Mouse (Mus musculus): Measurements from ENCODE around the gene Samd4.
"Not testable (repeated sequence)": the region's sequence is repeated elsewhere in the genome, so short reads cannot be mapped to it uniquely, and the experiment has no call there.

The Samd4 gene

DNA sequence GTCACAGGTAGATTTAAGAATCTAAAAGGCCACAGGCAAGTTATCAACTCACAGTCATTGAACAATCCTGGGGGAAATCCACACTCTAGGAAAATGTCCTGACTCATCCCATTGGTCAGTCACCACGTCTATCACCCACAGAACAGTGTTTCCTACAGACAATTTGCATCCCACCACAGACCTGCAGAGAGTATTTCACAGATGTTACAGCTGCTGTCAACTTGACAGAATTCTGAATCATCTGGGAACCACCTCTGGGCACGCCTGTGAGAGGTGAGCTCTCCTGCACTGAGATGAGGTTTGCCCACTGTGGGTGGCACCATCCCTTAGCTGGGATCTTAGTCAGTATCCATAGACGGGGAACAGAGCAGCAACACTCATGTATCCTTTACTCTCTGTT lies 224.8 kb downstream of the Samd4 start:
- no peak for DNase-seq (ENCODE audit: low read depth, low spot score)

DNA sequence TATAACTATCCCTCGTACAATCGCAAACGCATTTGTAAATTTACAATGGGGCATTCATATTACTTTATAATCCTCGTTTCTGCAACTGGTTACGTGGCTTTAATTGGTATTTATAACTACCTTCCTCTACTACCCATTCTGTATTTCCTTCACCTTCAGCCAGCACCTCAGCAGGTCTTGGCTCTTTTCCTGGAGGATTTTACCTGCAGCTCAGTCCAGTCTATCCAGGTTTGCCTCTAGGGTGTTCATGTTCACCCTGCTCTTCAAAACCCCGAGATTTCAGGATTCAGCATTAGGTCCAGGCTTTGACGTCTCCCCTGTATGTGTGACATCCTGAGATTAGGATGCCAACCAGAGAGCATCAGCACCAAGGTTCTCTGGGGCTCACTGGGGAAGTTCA lies 227.7 kb downstream of the Samd4 start:
- not testable (repeated sequence) for DNase-seq (ENCODE audit: low read depth, low spot score)

DNA sequence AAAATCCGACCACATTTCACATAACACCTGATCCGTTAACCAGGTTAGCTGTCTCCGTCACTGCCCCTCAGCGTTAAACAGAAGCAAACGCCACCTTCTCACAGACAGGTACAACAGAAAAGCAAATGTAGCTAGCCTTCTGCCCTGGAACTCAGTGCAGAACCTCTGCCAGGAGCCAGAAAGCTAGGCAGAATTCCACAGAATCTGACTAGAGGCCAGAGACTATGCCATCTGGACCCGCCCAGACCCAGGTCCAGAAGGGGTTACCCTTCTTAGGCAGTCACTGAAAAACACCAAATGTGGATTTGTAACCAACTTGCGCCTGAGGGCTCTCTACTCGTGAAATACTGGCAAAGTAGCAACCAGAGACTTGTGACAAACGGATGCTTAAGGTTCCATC lies 228.7 kb downstream of the Samd4 start:
- no peak for DNase-seq (ENCODE audit: low read depth, low spot score)

DNA sequence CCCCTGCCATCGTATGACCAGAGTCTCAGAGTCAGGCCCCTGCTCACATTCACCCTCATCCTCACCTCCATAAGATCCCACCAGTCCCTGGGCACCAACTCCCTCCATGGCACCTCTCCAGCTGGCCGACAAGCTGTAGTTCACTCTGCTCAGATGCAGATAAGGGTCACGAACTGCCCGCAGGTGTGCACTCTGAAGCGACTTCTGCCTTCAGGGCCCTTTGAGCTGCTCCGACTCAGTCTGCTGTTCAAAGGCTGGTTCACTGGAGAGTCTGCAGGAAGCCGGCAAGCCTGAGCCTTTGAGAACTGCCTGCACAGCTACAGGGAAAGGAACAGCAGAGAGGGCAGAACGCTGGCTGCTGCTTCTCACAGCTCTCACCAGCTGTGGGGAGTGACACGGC lies 232.5 kb downstream of the Samd4 start:
- no peak for DNase-seq (ENCODE audit: low read depth, low spot score)

DNA sequence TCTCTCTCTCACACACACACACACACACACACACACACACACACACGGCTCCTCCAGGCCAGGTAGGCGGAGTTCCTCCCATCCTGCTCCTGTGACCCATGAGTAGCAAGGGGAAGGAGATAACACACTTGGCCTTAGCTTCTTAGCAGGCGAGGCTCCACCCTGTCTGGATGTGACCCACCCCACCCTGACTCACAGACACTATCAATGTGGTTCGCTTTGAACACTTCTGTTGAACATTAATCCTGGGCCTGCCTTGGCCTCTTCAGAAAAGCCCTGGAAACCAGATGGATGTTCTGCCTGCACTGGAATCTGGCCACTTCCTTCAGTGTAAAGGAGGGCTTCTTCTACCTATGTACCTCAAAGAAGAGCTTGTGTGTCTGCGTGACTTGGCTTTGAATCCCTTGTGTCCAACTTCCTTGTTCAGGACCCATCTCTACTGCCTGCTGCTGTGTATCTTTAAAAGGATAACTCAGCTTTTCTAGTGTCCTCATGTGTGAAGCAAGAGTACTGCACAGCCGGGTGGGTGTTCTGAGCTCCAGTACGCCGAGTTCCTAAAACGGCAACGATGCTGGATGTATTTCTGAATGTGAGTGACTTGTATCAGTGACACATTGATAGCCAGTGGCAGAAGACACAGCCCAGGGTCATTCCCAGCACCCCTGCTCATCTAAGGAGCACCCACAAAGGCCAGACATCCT lies 233.6 kb downstream of the Samd4 start:
- DNase-seq (ENCODE audit: low read depth, low spot score), result peak; percentile 10

DNA sequence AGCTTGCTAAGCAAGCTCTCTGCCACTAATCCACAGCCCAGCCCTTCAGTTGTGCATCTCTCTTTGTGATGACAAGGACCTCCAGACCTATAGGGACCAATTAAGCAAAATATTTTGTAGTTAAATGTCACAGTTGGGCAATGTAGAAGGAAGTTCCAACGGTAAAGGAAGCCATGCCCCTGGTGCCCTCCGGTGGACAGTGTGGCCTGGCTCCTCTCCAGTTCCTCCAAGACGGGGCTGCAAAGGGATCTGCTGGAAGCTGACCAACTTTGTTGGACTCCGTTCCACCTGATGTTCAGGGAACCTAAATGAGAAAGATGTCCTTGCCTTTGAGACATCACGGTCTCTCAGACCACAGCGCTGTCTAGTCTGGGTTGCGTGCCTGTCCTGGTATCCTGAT lies 234.9 kb downstream of the Samd4 start:
- DNase-seq (ENCODE audit: low read depth, low spot score), result no peak

DNA sequence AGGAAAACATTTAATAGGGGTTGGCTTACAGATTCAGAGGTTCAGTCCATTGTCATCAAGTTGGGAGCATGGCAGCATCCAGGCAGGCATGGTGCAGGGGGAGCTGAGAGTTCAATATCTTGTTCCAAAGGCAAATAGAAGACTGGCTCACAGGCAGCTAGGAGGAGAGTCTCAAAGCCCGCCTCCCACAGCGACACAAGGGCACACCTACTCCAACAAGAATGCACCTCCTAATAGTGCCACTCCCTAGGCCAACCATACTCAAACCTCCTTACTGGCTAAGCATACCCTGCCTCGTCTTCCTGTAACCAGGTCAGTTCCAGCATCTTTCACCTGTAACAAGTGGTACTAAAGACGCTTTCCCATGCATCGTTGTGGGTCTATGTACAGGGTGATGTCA lies 245.3 kb downstream of the Samd4 start:
- no peak for DNase-seq (ENCODE audit: low read depth, low spot score)

DNA sequence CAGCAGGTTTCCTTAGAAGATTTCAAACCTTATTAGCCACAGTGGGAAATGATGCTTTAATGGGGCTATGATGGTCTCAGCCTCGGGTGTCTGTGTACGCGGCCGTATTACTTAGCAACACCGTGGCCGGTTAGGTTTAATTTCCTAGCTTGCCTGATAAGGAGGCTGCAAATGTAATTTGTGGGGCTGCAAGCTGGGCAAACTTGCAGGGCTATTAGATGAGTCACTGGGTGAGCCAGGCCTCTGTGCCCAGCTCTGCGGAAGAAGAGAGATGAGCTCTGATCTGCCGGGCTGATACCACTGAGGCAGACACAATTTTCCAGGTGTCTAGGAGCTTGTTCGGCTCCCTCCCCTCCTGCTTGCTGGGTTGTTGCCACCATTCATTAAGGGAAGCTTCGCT lies 251.3 kb downstream of the Samd4 start:
- no peak for DNase-seq (ENCODE audit: low read depth, low spot score)

DNA sequence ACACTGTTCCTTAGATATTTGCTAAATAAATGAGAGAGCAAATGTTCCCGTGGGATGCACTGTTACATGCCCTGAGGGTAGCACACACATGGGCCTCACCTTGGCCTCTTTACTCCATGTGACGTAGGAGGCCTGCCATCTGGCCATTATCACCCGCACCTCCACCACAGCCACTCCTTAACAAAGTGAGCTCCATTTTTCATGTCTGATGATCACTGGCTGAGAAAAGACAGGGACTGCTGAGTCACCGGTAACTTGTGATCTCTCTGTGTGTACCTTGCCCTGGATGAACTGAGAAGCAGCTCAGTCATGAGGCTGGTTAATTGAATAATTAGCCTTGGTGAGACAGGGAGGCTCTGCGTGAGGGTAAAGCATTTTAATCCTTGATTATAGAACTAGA lies 254.0 kb downstream of the Samd4 start:
- no peak for DNase-seq (ENCODE audit: low read depth, low spot score)

DNA sequence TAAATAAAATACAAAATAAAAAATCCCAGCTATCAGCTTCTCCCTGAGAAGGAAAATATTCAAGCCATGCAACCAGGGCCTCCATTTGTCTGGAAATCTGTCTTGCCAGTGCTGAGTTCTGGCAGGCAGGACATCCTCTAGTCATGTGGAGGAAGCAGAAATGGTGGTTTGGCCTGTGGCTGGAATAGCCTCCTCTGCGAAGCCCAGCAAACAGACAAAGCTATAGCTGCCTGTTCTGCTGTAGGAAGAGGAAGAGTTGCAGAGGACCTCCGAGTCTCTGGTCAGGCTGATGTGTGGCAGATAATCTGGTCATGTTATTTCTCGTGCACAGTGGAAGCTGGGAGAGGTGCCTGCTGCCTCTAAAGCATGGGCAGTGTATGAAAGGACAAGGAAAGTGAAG lies 256.2 kb downstream of the Samd4 start:
- DNase-seq (ENCODE audit: low read depth, low spot score), result no peak

DNA sequence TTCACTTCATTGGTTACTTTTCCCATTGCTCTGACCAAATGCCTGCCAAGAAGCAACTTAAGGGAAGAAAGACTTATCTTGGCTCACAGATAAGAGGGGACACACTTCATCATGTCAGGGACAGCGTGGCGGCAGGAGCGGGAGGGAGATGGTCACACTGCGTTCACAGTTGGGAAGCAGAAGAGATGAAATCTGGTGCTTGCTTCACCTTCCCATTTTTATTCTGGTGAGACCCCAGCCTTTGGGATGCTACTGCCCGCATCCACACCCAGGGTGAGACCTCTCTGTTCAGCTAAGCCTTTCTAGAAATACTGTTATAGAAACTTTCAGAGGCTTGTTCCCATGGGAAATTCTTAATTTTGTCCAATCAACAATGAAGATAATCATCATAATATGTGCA lies 261.7 kb downstream of the Samd4 start:
- no peak for DNase-seq (ENCODE audit: low read depth, low spot score)

DNA sequence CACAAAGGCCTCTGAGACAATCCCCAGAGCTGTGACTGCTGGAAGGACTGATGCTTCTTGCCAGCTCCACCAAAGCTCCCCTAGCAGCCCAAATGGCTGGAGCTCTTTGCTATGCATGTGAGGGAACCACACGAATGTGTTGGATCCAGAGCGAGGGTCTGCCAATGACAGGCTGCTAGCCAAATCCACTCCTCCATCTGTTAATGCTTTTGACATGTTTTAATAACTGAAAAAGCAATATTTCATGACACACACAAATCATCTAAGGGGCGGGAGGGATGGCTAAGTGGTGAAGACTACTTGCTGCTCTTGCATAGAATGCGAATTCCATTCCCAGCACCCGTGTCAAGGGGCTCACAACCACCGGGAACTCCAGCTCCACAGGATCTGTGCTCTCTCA lies 268.7 kb downstream of the Samd4 start:
- no peak for DNase-seq (ENCODE audit: low read depth, low spot score)

DNA sequence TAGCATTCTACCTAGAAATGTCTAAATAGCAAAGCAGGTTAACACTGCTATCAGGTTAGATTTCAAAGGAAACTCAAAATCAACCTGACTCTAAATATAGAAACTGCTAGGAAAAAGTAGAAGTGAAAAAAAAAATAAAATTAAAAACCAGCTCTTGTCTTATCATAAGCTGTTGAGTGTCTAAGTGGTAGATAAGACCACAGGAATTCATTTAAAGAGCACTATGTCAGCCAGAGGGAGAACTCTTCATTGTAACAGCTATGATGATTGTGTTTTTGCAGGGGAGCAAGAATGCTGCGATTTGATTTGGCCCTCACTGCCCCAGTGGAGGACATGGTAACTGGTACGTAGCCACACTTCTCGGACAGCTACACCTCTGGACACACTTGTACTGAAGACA lies 271.6 kb downstream of the Samd4 start:
- no peak for DNase-seq (ENCODE audit: low read depth, low spot score)

All from skeletal muscle tissue, adult 2 months (tissue).